Mouse (Mus musculus): ENCODE results near the gene Dnase2a. TPM values are rescaled to one million over a fixed set of nuclear protein-coding genes. Genes with fewer than 3 reads are reported as not detected.

The Dnase2a gene
- total and polyA plus RNA-seq, 2 experiments = 13.0 to 20.0 TPM

- Histone ChIP-seq H3K4me3 (ENCODE audit: insufficient read depth, low read depth, low read length) (peak overlapping the region; percentile 55), H3K4me1 (ENCODE audit: control insufficient read depth, insufficient read depth, low read length) (peaks cover 11% of the 10 kb centered on the region; the same call in 1 of the 2 replicates), H3K79me2 (ENCODE audit: control insufficient read depth, insufficient read depth, low read length) (peaks cover 4% of the 10 kb centered on the region; the same call in 1 of the 2 replicates), H3K27ac (replicated peaks; ENCODE audit: insufficient read depth, low read depth, low read length) (peak overlapping the region; percentile 60), H3K27me3 (ENCODE audit: control insufficient read depth, insufficient read depth, low read length) (no peaks in the 10 kb centered on the region), H3K36me3 (ENCODE audit: control insufficient read depth, insufficient read depth, low read length) (no peaks in the 10 kb centered on the region), H3K9ac (ENCODE audit: low read depth, low read length) (peak overlapping the region; percentile 65)
- WGBS = 3% methylated on average over 55 of the region's 55 CpGs
- TF ChIP-seq CTCF (IDR thresholded peaks at IDR 0.05; ENCODE audit: low read depth, low read length) = no peak
- TF ChIP-seq POLR2A (IDR thresholded peaks at IDR 0.05; ENCODE audit: extremely low read depth, insufficient read depth, low read length) = peak; percentile 51; the same call in 1 of the 2 replicates
- peak; percentile 86 for DNase-seq (ENCODE audit: extremely low read depth, low read depth, low spot score)
Measured at GRCm38 (mm10) chr8:84912895-84913501, 4.6 kb downstream of the Dnase2a start.

DNA sequence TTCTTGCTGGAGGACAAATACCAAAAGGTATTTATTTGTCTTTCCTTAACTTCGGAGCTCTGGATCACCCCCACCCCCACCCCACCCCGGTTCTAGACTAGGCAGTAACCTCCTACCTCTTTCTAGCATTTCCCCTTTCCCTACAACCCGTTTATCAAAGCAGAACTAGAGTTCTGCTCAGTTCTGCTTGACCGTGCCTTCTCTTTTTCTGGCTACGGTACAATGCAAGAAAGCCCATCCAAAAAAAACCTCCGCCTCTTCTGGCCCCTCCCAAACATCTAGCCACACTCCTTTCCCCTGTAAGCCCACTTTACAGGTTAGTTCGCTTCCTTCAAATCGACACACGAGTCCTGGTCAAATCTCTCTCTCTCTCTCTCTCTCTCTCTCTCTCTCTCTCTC, 5.1 kb downstream of the Dnase2a start:
- no peaks in the 10 kb centered on the region for H3K27me3 ChIP-seq (ENCODE audit: control insufficient read depth, insufficient read depth, low read length)
- H3K36me3 ChIP-seq (ENCODE audit: control insufficient read depth, insufficient read depth, low read length) = no peaks in the 10 kb centered on the region
- H3K27ac ChIP-seq (replicated peaks; ENCODE audit: insufficient read depth, low read depth, low read length) = peak overlapping the region; percentile 60
- H3K9ac ChIP-seq (ENCODE audit: low read depth, low read length) = peak overlapping the region; percentile 65
- 7% methylated on average over 9 of the region's 9 CpGs for WGBS
- TF ChIP-seq CTCF (IDR thresholded peaks at IDR 0.05; ENCODE audit: low read depth, low read length) (no peak), POLR2A (IDR thresholded peaks at IDR 0.05; ENCODE audit: extremely low read depth, insufficient read depth, low read length) (no peak)
- H3K4me1 ChIP-seq (ENCODE audit: control insufficient read depth, insufficient read depth, low read length) = peaks cover 11% of the 10 kb centered on the region; the same call in 1 of the 2 replicates
- DNase-seq (ENCODE audit: extremely low read depth, low read depth, low spot score) = no peak
- H3K79me2 ChIP-seq (ENCODE audit: control insufficient read depth, insufficient read depth, low read length) = peaks cover 4% of the 10 kb centered on the region; the same call in 1 of the 2 replicates
- H3K4me3 ChIP-seq (ENCODE audit: insufficient read depth, low read depth, low read length) = peak overlapping the region; percentile 55

DNA sequence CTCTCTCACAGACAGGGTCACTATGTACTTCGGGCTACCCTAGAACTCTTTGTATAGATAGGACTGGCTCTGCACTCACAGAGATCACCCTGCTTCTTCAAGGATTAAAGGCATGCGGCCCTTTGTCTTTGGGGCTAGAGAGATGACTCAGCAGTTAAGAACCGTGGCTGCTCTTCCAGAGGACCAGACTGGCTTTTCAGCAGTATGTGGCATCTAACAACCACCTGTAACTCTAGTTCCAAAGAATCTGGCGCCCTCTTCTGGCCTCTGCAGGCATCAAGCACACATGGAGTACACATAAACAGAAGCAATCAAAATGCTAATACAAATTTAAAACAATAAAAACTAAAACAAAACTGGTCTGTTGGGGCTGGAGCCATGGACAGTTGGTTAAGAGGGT, 5.6 kb downstream of the Dnase2a start:
- Histone ChIP-seq H3K4me3 (ENCODE audit: insufficient read depth, low read depth, low read length) (peak overlapping the region; percentile 12; the same call in 1 of the 2 replicates), H3K27me3 (ENCODE audit: control insufficient read depth, insufficient read depth, low read length) (no peaks in the 10 kb centered on the region), H3K4me1 (ENCODE audit: control insufficient read depth, insufficient read depth, low read length) (peaks cover 11% of the 10 kb centered on the region; the same call in 1 of the 2 replicates), H3K79me2 (ENCODE audit: control insufficient read depth, insufficient read depth, low read length) (peaks cover 4% of the 10 kb centered on the region; the same call in 1 of the 2 replicates), H3K36me3 (ENCODE audit: control insufficient read depth, insufficient read depth, low read length) (no peaks in the 10 kb centered on the region), H3K27ac (replicated peaks; ENCODE audit: insufficient read depth, low read depth, low read length) (no peak overlapping the region), H3K9ac (ENCODE audit: low read depth, low read length) (no peak overlapping the region)
- DNase-seq (ENCODE audit: extremely low read depth, low read depth, low spot score) = peak; percentile 65
- 28% methylated on average over 4 of the region's 4 CpGs for whole genome bisulfite sequencing
- TF ChIP-seq POLR2A (IDR thresholded peaks at IDR 0.05; ENCODE audit: extremely low read depth, insufficient read depth, low read length) (no peak), CTCF (IDR thresholded peaks at IDR 0.05; ENCODE audit: low read depth, low read length) (peak; percentile 52)

- Histone ChIP-seq H3K9ac (ENCODE audit: low read depth, low read length) (no peak overlapping the region), H3K27ac (replicated peaks; ENCODE audit: insufficient read depth, low read depth, low read length) (no peak overlapping the region), H3K4me1 (ENCODE audit: control insufficient read depth, insufficient read depth, low read length) (peaks cover 8% of the 10 kb centered on the region; the same call in 1 of the 2 replicates), H3K36me3 (ENCODE audit: control insufficient read depth, insufficient read depth, low read length) (no peaks in the 10 kb centered on the region), H3K79me2 (ENCODE audit: control insufficient read depth, insufficient read depth, low read length) (no peaks in the 10 kb centered on the region), H3K27me3 (ENCODE audit: control insufficient read depth, insufficient read depth, low read length) (no peaks in the 10 kb centered on the region), H3K4me3 (ENCODE audit: insufficient read depth, low read depth, low read length) (no peak overlapping the region)
- no peak for TF ChIP-seq CTCF (IDR thresholded peaks at IDR 0.05; ENCODE audit: low read depth, low read length)
- TF ChIP-seq POLR2A (IDR thresholded peaks at IDR 0.05; ENCODE audit: extremely low read depth, insufficient read depth, low read length) = no peak
- DNase-seq (ENCODE audit: extremely low read depth, low read depth, low spot score) = no peak
- whole genome bisulfite sequencing = 92% methylated on average over 8 of the region's 8 CpGs
Measured at GRCm38 (mm10) chr8:84915269-84915668, 6.9 kb downstream of the Dnase2a start.

GRCm38 (mm10) chr8:84917781-84918180, 9.4 kb downstream of the Dnase2a start:
- no peak overlapping the region for H3K4me3 ChIP-seq (ENCODE audit: insufficient read depth, low read depth, low read length)
- H3K9ac ChIP-seq (ENCODE audit: low read depth, low read length) = no peak overlapping the region
- DNase-seq (ENCODE audit: extremely low read depth, low read depth, low spot score) = no peak
- peaks cover 5% of the 10 kb centered on the region; the same call in 1 of the 2 replicates for H3K4me1 ChIP-seq (ENCODE audit: control insufficient read depth, insufficient read depth, low read length)
- H3K36me3 ChIP-seq (ENCODE audit: control insufficient read depth, insufficient read depth, low read length) = no peaks in the 10 kb centered on the region
- no peaks in the 10 kb centered on the region for H3K27me3 ChIP-seq (ENCODE audit: control insufficient read depth, insufficient read depth, low read length)
- no peaks in the 10 kb centered on the region for H3K79me2 ChIP-seq (ENCODE audit: control insufficient read depth, insufficient read depth, low read length)
- H3K27ac ChIP-seq (replicated peaks; ENCODE audit: insufficient read depth, low read depth, low read length) = no peak overlapping the region
- no peak for TF ChIP-seq POLR2A (IDR thresholded peaks at IDR 0.05; ENCODE audit: extremely low read depth, insufficient read depth, low read length)
- no peak for TF ChIP-seq CTCF (IDR thresholded peaks at IDR 0.05; ENCODE audit: low read depth, low read length)
- WGBS = 74% methylated on average over 20 of the region's 20 CpGs

DNA sequence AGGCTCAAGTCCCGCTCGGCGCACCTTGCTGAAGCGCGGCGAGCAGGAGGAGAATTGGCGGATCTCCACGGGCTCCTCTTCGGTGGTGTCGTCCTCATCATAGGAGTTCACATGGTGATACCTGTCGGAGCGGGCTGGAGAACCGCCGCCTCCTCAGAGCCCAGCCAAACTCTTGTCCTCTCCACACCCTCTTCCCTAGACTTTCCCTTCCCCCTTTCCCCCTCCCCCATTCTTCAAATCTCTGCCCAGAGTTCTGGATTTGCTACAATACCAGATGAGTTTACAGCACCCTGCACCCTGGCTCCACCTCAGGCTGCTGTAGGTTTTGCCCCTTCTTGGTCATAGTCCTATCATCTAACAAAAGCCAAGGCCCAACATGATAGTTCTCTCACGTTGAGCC, 10.3 kb downstream of the Dnase2a start:
- Histone ChIP-seq H3K79me2 (ENCODE audit: control insufficient read depth, insufficient read depth, low read length) (no peaks in the 10 kb centered on the region), H3K4me3 (ENCODE audit: insufficient read depth, low read depth, low read length) (no peak overlapping the region), H3K27ac (replicated peaks; ENCODE audit: insufficient read depth, low read depth, low read length) (no peak overlapping the region), H3K4me1 (ENCODE audit: control insufficient read depth, insufficient read depth, low read length) (peaks cover 3% of the 10 kb centered on the region; the same call in 1 of the 2 replicates), H3K36me3 (ENCODE audit: control insufficient read depth, insufficient read depth, low read length) (no peaks in the 10 kb centered on the region), H3K9ac (ENCODE audit: low read depth, low read length) (no peak overlapping the region), H3K27me3 (ENCODE audit: control insufficient read depth, insufficient read depth, low read length) (no peaks in the 10 kb centered on the region)
- TF ChIP-seq CTCF (IDR thresholded peaks at IDR 0.05; ENCODE audit: low read depth, low read length) (no peak), POLR2A (IDR thresholded peaks at IDR 0.05; ENCODE audit: extremely low read depth, insufficient read depth, low read length) (no peak)
- DNase-seq (ENCODE audit: extremely low read depth, low read depth, low spot score) = no peak
- 94% methylated on average over 15 of the region's 15 CpGs for WGBS
